Mouse (Mus musculus) lung, adult 18-20 months (tissue): Measurements from ENCODE around the gene Btbd2.
"Not testable (repeated sequence)": the region's sequence is repeated elsewhere in the genome, so short reads cannot be mapped to it uniquely, and the experiment has no call there.

Source experiments
- DNase-seq, 2 experiments: peaks; one replicate each; pipeline ENCODE4 v3.0.0; 2022; ENCODE audit warnings: mixed read lengths in 2 of 2

The Btbd2 gene

DNA sequence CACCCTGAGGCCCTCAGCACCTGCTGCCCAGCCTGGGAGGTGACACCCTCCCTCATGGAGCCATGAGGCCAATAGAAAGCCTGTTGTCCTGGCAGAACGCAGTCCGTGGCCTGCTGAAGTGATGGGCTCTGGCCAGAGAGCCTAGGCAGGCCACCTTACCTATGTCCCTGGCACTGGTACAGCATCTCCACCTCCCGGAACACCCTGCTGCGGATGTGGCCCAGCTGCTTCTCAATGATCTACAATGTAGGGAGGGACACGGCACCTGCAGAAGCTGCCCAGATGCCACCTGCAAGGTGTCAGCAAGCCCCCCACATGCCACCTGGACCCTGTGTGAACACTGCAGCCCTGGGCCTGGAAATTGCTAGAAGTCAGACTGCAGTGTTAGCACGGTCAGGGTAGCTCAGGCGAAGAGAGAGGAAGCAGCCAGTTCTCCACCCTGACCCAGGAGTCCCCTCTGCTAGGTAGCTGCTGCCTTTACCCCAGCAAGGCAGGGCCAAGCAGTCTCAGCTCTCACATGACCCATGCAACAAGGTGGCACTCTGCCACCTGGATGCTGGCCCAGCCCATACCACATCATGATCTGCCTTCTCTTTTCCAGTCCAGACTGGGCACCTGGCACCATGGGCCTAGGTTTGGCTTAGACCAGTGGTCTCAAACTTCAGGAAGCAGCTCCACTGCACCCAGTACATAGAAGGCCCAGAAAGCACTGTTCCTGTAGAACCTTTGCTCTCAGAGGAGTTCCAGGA, 13.0 kb upstream of the Btbd2 start:
- peak; percentile 88 to 90 for DNase-seq

DNA sequence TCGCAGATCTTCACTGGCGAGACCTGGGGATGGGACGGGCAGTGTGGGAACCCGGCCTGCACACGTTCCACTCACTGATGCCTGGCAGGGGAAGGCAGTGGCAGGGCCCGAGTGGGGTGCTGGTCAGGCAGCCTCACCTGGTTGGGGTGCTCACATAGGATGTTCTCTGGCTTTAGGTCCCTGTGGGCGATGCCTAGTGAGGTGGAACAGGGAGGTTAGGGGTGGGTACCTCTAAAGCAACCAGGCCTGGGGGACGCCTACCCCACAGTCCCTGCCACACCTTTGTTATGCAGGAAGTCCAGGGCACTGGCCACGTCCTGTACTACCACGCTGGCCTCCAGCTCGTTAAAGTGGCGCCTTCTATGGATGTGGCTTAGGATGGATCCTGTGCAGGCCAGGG, 12.1 kb upstream of the Btbd2 start:
- DNase-seq: no peak

DNA sequence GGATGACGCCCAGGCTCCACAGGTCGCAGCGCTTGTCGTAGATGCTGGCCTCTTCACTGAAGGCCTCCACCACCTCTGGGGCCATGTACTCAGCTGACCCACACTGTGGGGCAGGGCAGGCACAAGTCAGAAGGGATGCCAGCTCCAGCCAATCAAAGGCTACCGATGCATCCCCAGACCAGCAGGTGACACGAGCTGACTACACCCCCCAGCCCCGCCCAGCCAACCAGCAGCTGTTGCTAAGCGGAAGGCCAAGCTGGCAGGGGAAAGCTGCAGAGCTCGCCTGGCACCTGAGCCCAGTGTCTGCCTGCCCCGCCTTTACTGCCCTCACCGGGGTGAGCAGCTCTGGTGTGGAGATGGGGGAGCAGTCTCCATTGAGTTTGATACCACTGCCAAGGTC, 11.7 kb upstream of the Btbd2 start:
- DNase-seq: peak; percentile 81 to 85

DNA sequence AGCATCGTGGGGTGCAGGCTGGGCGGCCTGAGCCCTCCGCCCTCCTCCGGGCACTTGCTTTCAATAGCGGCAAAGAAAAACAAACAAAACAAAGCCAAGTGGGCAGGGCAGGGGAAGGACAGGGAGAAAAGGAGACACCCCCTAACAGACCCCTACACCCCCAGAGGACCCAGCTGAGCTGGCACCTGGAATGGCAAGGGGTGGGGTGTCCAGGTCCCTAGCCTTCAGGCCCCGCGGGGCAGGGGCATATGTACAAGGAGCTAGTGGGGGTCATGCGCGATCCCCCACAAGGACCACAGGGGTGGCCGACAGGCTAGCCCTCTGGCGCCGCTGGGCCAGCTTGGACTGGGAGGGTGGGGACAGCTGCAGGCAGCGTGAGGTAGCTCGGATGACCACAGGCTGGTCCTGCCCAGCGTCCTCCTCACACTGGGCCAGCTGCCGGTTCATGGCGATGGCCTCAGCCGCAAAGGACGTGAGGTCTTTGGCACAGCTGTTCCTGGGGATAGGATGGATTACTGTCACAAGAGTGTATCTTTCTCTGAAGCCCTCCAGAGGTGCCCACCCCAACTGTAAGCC, 10.1 kb upstream of the Btbd2 start:
- no peak for DNase-seq

DNA sequence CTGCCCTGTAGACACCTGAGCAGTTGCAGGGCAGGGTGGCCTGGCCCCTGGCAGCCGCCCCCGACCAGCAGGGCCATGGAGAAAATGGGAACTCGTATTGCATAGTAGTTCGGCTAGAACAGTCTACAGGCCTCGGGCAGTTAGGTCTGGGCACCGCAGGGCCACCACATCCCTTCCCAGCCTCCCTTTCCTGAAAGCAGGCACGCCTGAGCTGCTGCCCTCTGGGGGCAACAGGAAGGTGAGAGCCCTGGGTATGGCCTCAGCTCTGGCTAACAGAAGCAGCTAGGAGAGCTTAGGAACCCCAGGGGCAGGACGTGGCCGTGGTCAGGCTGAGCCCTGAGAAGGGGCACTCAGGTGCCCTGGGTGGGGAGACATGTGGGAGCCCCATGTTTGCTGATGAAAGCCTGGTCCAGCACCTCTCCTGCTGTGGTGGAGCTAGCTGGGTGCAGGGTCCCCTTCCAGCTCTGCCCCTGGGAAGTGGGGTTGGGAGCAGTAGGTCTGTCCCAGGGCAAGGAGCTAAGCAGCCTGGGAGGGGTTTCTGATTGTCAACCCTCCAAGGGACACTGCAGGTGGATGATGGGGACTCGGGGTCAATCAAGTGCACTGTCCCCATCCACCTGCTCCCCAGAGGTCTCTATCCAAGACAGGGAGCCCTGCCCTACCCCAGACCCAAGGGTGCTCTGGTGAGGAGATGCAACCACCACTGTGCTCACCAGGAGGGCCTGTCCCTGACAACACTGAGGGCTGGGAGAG, 9.3 kb upstream of the Btbd2 start:
- DNase-seq: peak; percentile 33 to 41

- DNase-seq: peak; percentile 64 to 75
These were observed 8.6 kb upstream of the Btbd2 start for GRCm38 (mm10) chr10:80665459-80665858.

- DNase-seq: peak; percentile 85 to 91
These were observed 8.1 kb upstream of the Btbd2 start for GRCm38 (mm10) chr10:80665016-80665380.

DNA sequence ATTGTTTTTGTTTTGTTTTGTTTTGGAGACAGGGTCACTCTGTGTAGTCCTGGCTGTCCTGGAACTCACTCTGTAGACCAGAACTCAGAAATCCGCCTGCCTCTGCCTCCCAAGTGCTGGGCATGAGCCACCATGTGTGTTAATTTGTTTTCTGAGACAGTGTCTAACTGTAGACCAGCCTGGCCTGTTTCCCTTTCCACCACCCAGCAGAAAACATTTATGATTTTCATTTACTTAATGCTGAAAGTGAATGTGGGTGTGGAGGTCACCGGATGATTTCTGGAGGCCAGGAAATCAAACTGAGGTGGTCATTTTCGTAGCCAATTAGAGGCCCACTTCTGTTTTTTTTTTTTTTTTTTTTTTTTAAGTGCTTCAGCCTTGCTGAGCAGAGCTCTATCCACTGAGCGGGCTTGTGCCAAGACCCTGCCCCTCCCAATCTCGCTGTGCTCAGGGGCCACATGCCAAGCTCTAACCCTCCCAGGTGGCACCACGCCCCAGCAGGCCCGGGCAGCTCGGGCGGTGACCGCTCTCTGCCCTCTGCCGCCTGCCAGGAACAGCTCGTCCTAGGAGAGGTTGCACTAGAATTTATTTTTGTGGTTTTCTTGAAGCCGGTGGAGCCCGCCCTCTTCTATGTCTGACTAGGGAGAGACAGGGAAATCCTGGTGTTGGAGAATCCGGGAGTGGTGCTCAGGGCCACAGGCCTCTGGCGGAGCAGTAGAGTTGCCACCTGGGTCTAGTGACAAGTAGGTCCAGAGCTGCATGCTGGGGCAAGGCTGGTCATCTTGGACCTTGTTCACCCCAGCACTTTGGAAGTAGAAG, 7.5 kb upstream of the Btbd2 start:
- peak; percentile 97 to 98 for DNase-seq

GRCm38 (mm10) chr10:80663485-80664196, 6.8 kb upstream of the Btbd2 start:
- peak in 1 of 2 experiments; percentile 28 for DNase-seq

DNA sequence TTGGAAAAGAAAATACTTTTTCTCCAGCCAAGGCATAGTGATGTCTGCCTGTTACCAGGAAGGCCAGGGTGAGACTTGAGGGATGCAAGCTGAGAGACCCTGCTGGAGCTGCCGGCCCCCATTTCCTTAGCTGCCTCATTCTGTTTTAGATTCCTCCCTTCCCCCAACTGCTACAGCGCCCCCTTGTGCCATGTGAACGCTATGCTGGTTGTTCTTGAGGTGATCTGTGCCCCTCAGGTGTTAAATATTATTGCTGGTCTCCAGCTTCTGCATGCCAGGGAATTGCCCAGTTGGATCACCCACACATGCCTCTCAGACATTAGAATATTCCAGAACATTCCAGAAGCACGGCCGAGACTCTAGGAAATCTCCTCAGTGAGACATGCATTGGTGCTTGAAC, 4.3 kb upstream of the Btbd2 start:
- DNase-seq: peak; percentile 55 to 70

DNA sequence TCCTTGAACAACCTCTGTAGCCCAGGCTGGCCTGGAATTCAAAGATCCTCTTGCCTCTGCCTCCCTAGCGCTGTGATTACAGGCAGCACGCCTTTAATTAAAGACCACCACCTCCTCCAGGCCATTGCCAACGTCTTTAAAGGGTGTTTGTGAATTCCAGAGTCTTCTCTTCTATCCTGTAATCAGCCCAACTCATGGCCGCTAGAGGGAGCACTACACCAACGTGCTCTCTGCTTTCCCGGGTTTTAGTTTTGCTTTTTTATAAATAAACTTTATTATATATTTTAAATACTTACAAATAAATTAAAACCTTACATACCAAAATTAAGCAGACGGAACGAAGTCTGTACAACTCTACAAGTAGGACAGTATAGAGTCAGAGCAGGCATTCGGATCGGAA, 2.3 kb upstream of the Btbd2 start:
- peak; percentile 68 to 75 for DNase-seq

GRCm38 (mm10) chr10:80658841-80659202, 2.0 kb upstream of the Btbd2 start:
- peak in 1 of 2 experiments; percentile 43 for DNase-seq

DNA sequence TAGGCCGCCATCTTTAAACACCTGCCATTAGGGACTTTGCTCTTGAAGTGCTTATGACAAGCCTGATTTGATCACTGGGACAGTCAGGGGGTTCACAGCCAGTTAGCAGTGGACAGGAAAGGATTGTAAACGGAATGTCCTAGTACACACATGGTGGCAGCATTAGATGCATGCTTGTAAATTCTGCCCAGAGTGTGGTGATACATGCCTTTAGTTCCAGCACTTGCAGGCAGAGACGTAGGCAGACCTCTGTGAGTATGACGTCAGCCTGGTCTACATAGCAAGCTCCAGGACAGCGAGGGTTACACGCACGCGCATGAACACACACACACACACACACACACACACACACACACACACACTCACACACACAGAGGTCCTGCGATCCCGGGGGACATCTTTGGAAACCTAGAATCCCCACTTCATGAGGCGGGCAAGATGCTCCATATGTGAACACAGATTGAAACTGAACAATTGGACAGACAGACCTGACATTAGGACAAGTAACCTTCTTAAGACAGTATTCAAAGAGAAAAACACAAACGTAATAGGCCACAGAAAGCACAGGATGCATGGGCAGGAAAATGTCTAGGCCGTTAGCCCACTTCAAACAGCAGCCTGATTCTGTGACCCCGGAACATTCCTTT, 1.4 kb upstream of the Btbd2 start:
- no peak for DNase-seq

- peak; percentile 95 to 97 for DNase-seq
These were observed 575 bp downstream of the Btbd2 start for GRCm38 (mm10) chr10:80656130-80656862.

DNA sequence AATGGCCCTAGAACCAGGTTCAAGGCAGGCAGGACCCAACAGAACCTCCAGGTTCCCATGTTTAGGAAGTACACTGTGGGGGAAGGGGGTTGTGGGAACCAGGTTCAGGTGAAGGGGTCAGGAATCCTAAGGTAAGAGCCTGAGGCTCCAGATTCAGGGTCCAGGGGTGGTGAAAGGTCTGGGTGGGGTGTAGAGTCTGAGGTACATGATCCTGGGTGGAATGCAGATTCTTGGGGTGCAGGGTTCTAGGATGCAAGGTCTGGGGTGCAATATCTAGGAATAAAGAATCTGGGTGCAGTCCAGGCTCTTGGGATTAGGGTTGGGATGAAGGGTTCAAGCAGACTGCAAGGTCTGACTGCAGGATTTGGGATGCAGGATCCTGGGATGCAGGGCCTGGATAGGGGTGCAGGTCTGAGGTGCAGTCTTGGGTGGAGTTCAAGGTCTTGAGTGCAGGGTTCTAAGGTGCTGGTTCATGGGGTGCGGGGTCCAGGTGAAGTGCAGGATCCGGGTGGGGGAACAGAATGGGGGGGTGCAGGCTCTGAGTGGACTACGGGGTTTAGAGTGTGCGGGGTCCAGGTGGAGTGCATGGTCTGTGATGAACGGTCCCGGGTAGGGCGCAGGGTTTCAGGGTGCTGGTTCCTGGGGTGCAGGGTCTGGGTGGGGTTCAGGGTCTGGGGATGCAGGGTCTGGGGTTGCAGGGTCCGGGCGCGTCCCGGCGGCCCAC, 1.3 kb downstream of the Btbd2 start:
- no peak for DNase-seq

DNA sequence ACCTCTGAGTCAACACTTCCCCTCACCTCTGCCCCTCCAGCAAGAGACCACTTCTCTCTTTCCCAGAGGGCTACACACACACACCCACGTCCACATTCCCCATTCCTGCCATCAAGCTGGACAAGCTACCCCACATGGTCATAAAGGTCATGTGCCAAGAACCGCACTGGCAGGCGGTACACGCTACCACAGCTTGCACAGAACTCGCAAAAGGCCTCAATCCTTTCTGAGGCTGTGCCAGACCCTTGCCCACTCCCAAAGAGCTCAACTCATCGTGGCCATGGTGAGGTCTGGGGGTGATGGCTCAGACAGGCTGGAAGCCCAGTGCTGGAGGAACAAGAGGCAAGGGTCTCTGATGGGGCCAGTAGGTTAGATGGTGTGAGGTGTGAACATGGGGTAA, 2.0 kb downstream of the Btbd2 start:
- DNase-seq: no peak

- no peak for DNase-seq
These were observed 3.6 kb downstream of the Btbd2 start for GRCm38 (mm10) chr10:80653156-80653720.

GRCm38 (mm10) chr10:80650392-80650791, 6.5 kb downstream of the Btbd2 start:
- DNase-seq: no peak

DNA sequence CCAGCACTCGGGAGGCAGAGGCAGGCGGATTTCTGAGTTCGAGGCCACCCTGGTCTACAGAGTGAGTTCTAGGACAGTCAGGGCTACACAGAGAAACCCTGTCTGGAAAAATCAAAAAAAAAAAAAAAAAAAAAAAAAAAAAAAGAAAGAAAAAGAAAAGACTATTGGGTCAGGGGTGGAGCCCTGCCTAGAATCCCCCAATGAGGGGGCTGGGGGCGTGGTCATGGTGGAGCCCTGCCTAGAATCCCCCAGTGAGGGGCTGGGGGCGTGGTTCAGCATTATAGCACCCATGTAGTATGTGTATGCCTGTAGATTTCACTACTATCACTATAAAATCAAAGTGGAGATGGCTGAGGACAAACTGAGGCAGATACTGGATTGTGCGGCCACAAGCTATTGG, 7.0 kb downstream of the Btbd2 start:
- not testable (repeated sequence) for DNase-seq

DNA sequence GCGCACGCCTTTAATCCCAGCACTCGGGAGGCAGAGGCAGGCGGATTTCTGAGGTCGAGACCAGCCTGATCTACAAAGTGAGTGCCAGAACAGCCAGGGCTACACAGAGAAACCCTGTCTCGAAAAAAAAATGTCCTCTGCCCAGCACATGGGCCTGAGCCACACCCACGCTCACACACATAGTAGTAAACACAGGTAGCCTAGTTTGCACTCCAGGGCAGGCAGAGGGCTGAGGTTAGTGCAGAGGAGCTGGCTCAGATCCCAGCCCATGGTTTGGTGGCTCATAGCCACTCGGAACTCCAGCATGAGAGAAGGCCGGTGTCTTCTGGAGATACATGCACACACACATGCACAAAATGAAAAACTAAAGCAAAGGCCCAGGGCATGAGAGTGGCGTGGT, 9.9 kb downstream of the Btbd2 start:
- DNase-seq: no peak
